Mouse (Mus musculus): Measurements from ENCODE around the gene Ppp1r36. TPM values are rescaled to one million over a fixed set of nuclear protein-coding genes. Genes with fewer than 3 reads are reported as not detected.
"Not testable (repeated sequence)": the region's sequence is repeated elsewhere in the genome, so short reads cannot be mapped to it uniquely, and the experiment has no call there.

The Ppp1r36 gene
- polyA plus RNA-seq, 1 experiment from 2014 or later, result 1.3 TPM

DNA sequence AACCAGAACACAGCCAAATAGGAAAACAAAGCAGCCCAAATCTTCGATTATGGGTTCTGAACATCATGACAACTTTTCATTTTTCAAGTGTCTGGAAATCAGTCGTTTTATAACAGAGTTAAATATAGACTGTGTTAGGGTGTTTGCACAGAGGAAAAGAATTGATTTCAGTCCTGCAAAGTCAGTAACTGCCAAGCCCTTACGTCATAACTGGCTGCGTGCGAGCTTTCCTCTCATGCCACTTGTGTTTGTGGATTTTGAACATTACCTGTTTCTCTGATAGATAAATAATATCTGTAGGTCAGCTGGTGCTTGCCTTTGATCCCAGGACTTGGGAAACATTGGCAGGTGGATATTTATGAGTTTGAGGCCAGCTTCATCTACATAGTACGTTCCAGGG is 14.1 kb downstream of the Ppp1r36 start:
- peaks cover 5% of the 10 kb centered on the region for H3K4me1 ChIP-seq (ENCODE audit: control insufficient read depth, insufficient read depth, low read depth, low read length)
- no peak overlapping the region for H3K9ac ChIP-seq (ENCODE audit: low read depth, low read length)
- no peak overlapping the region for H3K4me2 ChIP-seq (ENCODE audit: low read length)
- no peak overlapping the region for H3K4me3 ChIP-seq (ENCODE audit: low read length)
- peaks cover 4% of the 10 kb centered on the region for H3K27me3 ChIP-seq (replicated peaks; ENCODE audit: control insufficient read depth, insufficient read depth, low read length)
- no peaks in the 10 kb centered on the region for H3K36me3 ChIP-seq (ENCODE audit: control insufficient read depth, insufficient read depth, low read length)
- H3K27ac ChIP-seq (ENCODE audit: low read depth, low read length), result no peak overlapping the region
- H3K9me3 ChIP-seq (ENCODE audit: control insufficient read depth, low read length), result no peaks in the 10 kb centered on the region
- WGBS, result 89% methylated on average over 6 of the region's 6 CpGs
- ATAC-seq, result no peak

DNA sequence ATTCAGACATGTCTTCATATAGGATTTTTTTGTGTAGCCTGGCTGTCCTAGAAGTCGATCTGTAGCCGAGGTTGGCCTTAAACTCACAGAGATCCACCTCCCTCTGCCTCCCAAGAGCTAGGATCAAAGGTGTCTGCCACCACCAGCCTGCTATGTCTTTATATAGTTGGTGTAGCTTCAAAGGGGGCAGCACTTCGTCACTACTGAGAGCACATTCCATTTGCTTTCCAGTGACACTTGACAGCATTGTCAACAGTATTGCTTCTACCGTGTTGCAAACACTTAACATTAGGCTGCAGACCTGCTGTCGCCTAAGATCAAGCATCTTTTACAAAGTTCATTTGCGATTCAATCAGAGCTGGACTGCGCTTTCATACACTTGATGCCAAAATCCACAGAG is 16.8 kb downstream of the Ppp1r36 start:
- Histone ChIP-seq H3K36me3 (ENCODE audit: control insufficient read depth, insufficient read depth, low read length) (no peaks in the 10 kb centered on the region), H3K27ac (ENCODE audit: low read depth, low read length) (no peak overlapping the region), H3K4me2 (ENCODE audit: low read length) (no peak overlapping the region), H3K9me3 (ENCODE audit: control insufficient read depth, low read length) (no peaks in the 10 kb centered on the region), H3K4me3 (ENCODE audit: low read length) (no peak overlapping the region), H3K27me3 (replicated peaks; ENCODE audit: control insufficient read depth, insufficient read depth, low read length) (peaks cover 4% of the 10 kb centered on the region), H3K9ac (ENCODE audit: low read depth, low read length) (no peak overlapping the region), H3K4me1 (ENCODE audit: control insufficient read depth, insufficient read depth, low read depth, low read length) (peaks cover 5% of the 10 kb centered on the region)
- ATAC-seq, result no peak
- WGBS, result 45% methylated on average over 7 of the region's 7 CpGs

DNA sequence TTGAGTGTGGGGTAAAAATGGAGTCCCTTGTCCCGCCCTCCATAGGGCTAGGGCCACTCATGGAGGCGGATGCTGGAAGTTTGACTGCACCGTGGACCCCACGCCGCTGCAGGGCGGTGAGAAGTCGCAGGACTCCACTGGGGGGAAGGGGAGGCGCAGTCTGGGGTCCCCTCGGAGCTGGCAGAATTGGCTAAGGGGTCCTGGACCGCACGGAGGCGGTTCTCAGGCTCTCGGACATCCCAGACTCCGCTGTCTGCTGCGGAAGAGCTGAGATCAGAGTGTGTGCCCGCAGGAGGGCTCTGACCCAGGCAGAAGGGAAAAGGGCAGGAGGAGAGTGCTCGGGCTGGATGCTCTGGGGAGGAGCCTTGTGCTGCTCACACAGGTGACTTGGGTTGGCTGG is 17.7 kb downstream of the Ppp1r36 start:
- no peak for ATAC-seq
- Histone ChIP-seq H3K4me2 (ENCODE audit: low read length) (peak overlapping the region; percentile 52), H3K9ac (ENCODE audit: low read depth, low read length) (peak overlapping the region; percentile 23; the same call in 1 of the 2 replicates), H3K9me3 (ENCODE audit: control insufficient read depth, low read length) (no peaks in the 10 kb centered on the region), H3K4me1 (ENCODE audit: control insufficient read depth, insufficient read depth, low read depth, low read length) (peaks cover 5% of the 10 kb centered on the region), H3K4me3 (ENCODE audit: low read length) (peak overlapping the region; percentile 27), H3K36me3 (ENCODE audit: control insufficient read depth, insufficient read depth, low read length) (no peaks in the 10 kb centered on the region), H3K27ac (ENCODE audit: low read depth, low read length) (no peak overlapping the region), H3K27me3 (replicated peaks; ENCODE audit: control insufficient read depth, insufficient read depth, low read length) (peaks cover 4% of the 10 kb centered on the region)
- 3% methylated on average over 17 of the region's 17 CpGs for WGBS

DNA sequence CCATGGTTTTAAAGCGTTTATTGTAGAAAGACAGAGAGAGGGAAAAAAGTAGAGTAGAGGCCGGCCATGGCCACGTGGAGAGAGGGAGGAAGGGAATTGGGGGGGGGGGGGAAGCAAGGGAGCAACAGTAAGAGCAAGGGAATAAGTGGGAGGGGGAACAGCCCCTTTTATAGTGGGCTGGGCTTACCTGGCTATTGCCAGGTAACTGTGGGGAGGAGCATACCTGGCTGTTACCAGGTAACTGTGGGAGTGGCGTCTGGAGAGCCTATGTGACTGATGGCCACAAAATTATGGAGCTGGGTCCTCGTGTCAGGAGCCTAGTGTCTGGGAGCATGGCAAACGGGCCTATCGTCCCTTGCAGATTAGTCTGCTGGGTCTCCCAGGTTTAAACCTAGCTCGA is 18.2 kb downstream of the Ppp1r36 start:
- no peak for ATAC-seq
- peaks cover 4% of the 10 kb centered on the region for H3K27me3 ChIP-seq (replicated peaks; ENCODE audit: control insufficient read depth, insufficient read depth, low read length)
- peaks cover 5% of the 10 kb centered on the region for H3K4me1 ChIP-seq (ENCODE audit: control insufficient read depth, insufficient read depth, low read depth, low read length)
- 43% methylated on average over 8 of the region's 8 CpGs for WGBS
- no peak overlapping the region; the same call in 1 of the 2 replicates for H3K4me3 ChIP-seq (ENCODE audit: low read length)
- H3K4me2 ChIP-seq (ENCODE audit: low read length), result peak overlapping the region; percentile 52
- H3K9ac ChIP-seq (ENCODE audit: low read depth, low read length), result no peak overlapping the region
- no peaks in the 10 kb centered on the region for H3K9me3 ChIP-seq (ENCODE audit: control insufficient read depth, low read length)
- H3K27ac ChIP-seq (ENCODE audit: low read depth, low read length), result no peak overlapping the region
- H3K36me3 ChIP-seq (ENCODE audit: control insufficient read depth, insufficient read depth, low read length), result no peaks in the 10 kb centered on the region

DNA sequence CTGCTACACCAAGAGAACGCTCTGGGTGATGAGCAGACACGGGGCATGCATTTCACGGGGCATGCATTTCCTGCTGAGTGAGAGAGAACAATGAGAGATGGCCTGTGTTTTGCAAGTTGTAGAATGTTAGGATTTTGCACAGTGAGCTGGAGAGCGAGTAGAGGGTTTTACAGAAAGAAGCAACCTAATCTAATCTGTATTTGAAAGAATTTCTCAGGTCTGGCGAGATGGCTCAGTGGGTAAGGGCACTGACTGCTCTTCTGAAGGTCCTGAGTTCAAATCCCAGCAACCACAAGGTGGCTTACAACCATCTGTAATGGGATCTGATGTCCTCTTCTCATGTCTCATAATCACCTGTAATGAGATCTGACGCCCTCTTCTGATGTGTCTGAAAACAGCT is 26.1 kb downstream of the Ppp1r36 start:
- not testable (repeated sequence) for H3K27me3 ChIP-seq (replicated peaks; ENCODE audit: control insufficient read depth, insufficient read depth, low read length); H3K36me3 ChIP-seq (ENCODE audit: control insufficient read depth, insufficient read depth, low read length); H3K4me2 ChIP-seq (ENCODE audit: low read length); ATAC-seq; H3K9me3 ChIP-seq (ENCODE audit: control insufficient read depth, low read length); H3K4me1 ChIP-seq (ENCODE audit: control insufficient read depth, insufficient read depth, low read depth, low read length); H3K9ac ChIP-seq (ENCODE audit: low read depth, low read length); H3K4me3 ChIP-seq (ENCODE audit: low read length); H3K27ac ChIP-seq (ENCODE audit: low read depth, low read length)
- 75% methylated on average over 6 of the region's 6 CpGs for WGBS

DNA sequence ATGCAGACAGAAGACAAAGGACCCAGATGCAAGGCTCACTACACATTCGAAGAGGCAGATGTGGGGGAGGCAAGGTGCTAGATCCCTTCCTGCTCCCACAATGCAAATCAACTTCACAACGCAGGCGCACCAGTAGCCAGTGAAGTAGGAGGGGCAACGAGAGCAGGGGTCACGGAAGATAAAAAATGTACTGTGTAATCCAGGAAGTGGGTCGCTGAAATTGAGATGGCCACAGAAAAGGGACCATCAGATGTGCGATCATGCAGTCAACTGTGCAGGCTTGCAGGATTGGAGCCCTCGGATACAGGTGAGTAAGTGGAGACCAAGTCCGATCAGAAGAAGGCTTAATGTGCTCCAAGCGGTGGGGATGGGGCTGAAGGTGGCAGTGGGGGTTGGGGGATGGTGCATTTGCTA is 27.0 kb downstream of the Ppp1r36 start:
- no peak for ATAC-seq
- Histone ChIP-seq H3K9me3 (ENCODE audit: control insufficient read depth, low read length) (no peaks in the 10 kb centered on the region), H3K9ac (ENCODE audit: low read depth, low read length) (no peak overlapping the region), H3K4me2 (ENCODE audit: low read length) (no peak overlapping the region), H3K4me1 (ENCODE audit: control insufficient read depth, insufficient read depth, low read depth, low read length) (no peaks in the 10 kb centered on the region), H3K27ac (ENCODE audit: low read depth, low read length) (no peak overlapping the region), H3K4me3 (ENCODE audit: low read length) (no peak overlapping the region), H3K27me3 (replicated peaks; ENCODE audit: control insufficient read depth, insufficient read depth, low read length) (no peaks in the 10 kb centered on the region), H3K36me3 (ENCODE audit: control insufficient read depth, insufficient read depth, low read length) (no peaks in the 10 kb centered on the region)
- whole genome bisulfite sequencing, result 74% methylated on average over 10 of the region's 10 CpGs

DNA sequence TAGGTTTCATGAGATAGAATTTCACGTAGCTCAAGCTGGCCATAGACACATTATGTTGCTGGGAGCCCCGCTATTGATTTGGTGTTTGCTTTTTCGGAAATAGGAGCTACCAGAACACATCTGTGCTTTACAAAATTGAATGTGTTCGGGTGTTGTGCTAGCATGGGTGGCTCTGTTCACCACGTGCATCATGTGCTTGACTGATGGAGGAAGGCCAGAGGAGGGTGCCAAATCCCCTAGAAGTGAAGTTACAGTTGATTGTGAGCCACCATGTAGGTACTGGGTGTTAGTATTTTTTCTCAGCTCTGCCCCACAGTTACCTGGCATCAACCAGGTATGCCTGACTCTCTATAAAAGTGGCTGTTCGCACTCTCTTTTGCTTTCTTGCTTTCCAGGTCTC is 27.5 kb downstream of the Ppp1r36 start:
- no peaks in the 10 kb centered on the region for H3K9me3 ChIP-seq (ENCODE audit: control insufficient read depth, low read length)
- no peaks in the 10 kb centered on the region for H3K4me1 ChIP-seq (ENCODE audit: control insufficient read depth, insufficient read depth, low read depth, low read length)
- no peaks in the 10 kb centered on the region for H3K36me3 ChIP-seq (ENCODE audit: control insufficient read depth, insufficient read depth, low read length)
- no peak overlapping the region for H3K9ac ChIP-seq (ENCODE audit: low read depth, low read length)
- no peaks in the 10 kb centered on the region for H3K27me3 ChIP-seq (replicated peaks; ENCODE audit: control insufficient read depth, insufficient read depth, low read length)
- WGBS, result 88% methylated on average over 6 of the region's 6 CpGs
- H3K4me3 ChIP-seq (ENCODE audit: low read length), result no peak overlapping the region
- H3K4me2 ChIP-seq (ENCODE audit: low read length), result no peak overlapping the region
- no peak overlapping the region for H3K27ac ChIP-seq (ENCODE audit: low read depth, low read length)
- ATAC-seq, result no peak

DNA sequence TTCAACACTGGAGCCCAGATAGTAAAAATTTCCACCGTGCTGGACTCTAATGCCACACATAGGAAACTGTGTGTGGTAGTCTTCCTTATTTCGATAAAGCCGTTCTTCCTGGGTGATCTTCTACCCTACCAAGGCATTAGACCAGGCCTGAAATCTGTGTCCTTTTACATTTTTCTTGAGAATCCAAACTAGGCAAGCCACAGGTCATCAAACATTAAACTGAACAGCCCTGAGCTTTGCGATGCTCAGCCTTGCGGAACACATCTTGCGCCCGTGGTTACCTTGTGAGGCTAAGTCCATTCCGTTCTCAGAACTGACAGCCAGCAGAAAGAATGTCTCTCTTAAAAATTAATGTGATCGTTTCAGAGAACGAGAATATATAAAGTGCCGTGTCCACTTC is 28.9 kb downstream of the Ppp1r36 start:
- Histone ChIP-seq H3K36me3 (ENCODE audit: control insufficient read depth, insufficient read depth, low read length) (no peaks in the 10 kb centered on the region), H3K9ac (ENCODE audit: low read depth, low read length) (no peak overlapping the region), H3K27ac (ENCODE audit: low read depth, low read length) (no peak overlapping the region), H3K4me2 (ENCODE audit: low read length) (no peak overlapping the region), H3K27me3 (replicated peaks; ENCODE audit: control insufficient read depth, insufficient read depth, low read length) (no peaks in the 10 kb centered on the region), H3K4me1 (ENCODE audit: control insufficient read depth, insufficient read depth, low read depth, low read length) (no peaks in the 10 kb centered on the region), H3K4me3 (ENCODE audit: low read length) (no peak overlapping the region), H3K9me3 (ENCODE audit: control insufficient read depth, low read length) (no peaks in the 10 kb centered on the region)
- ATAC-seq, result no peak
- WGBS, result 81% methylated on average over 11 of the region's 11 CpGs

DNA sequence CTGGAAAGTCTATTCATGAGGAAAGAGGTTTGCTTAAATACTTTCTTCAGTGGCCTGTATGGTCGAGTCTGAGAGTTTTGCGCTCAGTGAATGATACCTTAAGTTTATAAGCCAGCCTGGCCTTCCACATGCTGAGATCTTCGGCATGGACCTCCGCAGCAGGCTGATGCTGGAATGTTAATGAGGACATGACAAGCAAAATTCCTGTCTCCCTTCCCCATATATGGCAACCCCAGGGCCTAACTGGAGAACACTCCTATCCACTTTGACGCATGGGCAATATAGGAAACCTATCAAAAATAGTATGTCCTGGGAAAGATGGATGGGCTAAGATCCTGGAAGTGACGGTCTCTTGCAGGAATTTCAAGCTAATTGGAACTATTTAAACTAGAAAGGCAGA is 30.8 kb downstream of the Ppp1r36 start:
- no peak overlapping the region for H3K27ac ChIP-seq (ENCODE audit: low read depth, low read length)
- H3K4me3 ChIP-seq (ENCODE audit: low read length), result no peak overlapping the region
- H3K9ac ChIP-seq (ENCODE audit: low read depth, low read length), result no peak overlapping the region
- no peaks in the 10 kb centered on the region for H3K36me3 ChIP-seq (ENCODE audit: control insufficient read depth, insufficient read depth, low read length)
- ATAC-seq, result no peak
- H3K4me1 ChIP-seq (ENCODE audit: control insufficient read depth, insufficient read depth, low read depth, low read length), result no peaks in the 10 kb centered on the region
- no peaks in the 10 kb centered on the region for H3K9me3 ChIP-seq (ENCODE audit: control insufficient read depth, low read length)
- WGBS, result 82% methylated on average over 6 of the region's 6 CpGs
- no peak overlapping the region for H3K4me2 ChIP-seq (ENCODE audit: low read length)
- H3K27me3 ChIP-seq (replicated peaks; ENCODE audit: control insufficient read depth, insufficient read depth, low read length), result no peaks in the 10 kb centered on the region

DNA sequence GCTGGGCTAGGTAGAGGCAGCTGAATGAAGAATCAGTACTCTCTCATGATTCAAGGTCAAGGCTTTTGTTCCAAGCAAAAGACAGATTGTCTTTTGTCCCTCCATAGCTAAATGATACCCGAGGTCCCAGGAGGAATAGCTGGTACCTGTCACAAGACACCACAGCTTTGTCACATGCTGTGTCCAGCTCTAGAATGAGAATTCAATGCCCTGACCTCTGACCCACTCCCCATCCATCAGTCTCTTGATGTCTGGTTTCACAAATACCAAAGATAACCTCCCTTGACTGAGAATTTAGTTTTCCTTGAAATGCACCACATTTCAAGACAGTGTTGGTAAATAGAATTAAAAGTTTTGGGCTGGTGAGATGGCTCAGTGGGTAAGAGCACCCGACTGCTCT is 34.9 kb downstream of the Ppp1r36 start:
- 44% methylated on average over 2 of the region's 2 CpGs for WGBS
- Histone ChIP-seq H3K4me3 (ENCODE audit: low read length) (no peak overlapping the region), H3K9me3 (ENCODE audit: control insufficient read depth, low read length) (no peaks in the 10 kb centered on the region), H3K27ac (ENCODE audit: low read depth, low read length) (no peak overlapping the region), H3K36me3 (ENCODE audit: control insufficient read depth, insufficient read depth, low read length) (no peaks in the 10 kb centered on the region), H3K9ac (ENCODE audit: low read depth, low read length) (no peak overlapping the region), H3K4me1 (ENCODE audit: control insufficient read depth, insufficient read depth, low read depth, low read length) (no peaks in the 10 kb centered on the region), H3K4me2 (ENCODE audit: low read length) (no peak overlapping the region), H3K27me3 (replicated peaks; ENCODE audit: control insufficient read depth, insufficient read depth, low read length) (no peaks in the 10 kb centered on the region)
- ATAC-seq, result no peak

All from hindbrain, embryonic 16.5 days (tissue).